Mouse (Mus musculus) ES-E14 (cell line): ENCODE data around the gene Osbp.

Source experiments
- CHD2 ChIP-seq: IDR thresholded peaks from 2 replicates; pipeline ENCODE4 v1.6.1; 2014; ENCODE audit warnings: mild to moderate bottlenecking, low read depth, low read length, inconsistent platforms
- HCFC1 ChIP-seq: IDR thresholded peaks from 2 replicates; pipeline ENCODE4 v1.6.1; 2012; ENCODE audit warnings: low read length, inconsistent platforms, borderline replicate concordance; ENCODE audit not compliant: insufficient read depth
- MAFK ChIP-seq: IDR thresholded peaks from 2 replicates; pipeline ENCODE4 v1.6.1; 2014; ENCODE audit warnings: mild to moderate bottlenecking, low read depth, low read length, inconsistent platforms; ENCODE audit not compliant: insufficient read depth
- ZC3H11A ChIP-seq: IDR thresholded peaks from 2 replicates; pipeline ENCODE4 v1.6.1; 2012; ENCODE audit warnings: low read depth, mild to moderate bottlenecking, inconsistent platforms, low read length, borderline replicate concordance
- ZNF384 ChIP-seq: IDR thresholded peaks from 2 replicates; pipeline ENCODE4 v1.6.1; 2012; ENCODE audit warnings: low read depth, low read length, inconsistent platforms

GRCm38 (mm10) chr19:12015708-12016107 lies 50.0 kb downstream of the Osbp start:
- TF ChIP-seq CHD2 (no peak), ZC3H11A (no peak), HCFC1 (no peak), ZNF384 (no peak), MAFK (no peak)
